Mouse (Mus musculus) layer of hippocampus, adult 9-11 months (tissue): Measurements from ENCODE around the gene Evi5.

Experiments used
- DNase-seq: peaks from one replicate; pipeline ENCODE4 v3.0.0; 2022

The Evi5 gene

GRCm38 (mm10) chr5:107703207-107703763 is 171.6 kb downstream of the Evi5 start:
- no peak for DNase-seq

- no peak for DNase-seq
Observed at GRCm38 (mm10) chr5:107701658-107702057, 173.2 kb downstream of the Evi5 start.

GRCm38 (mm10) chr5:107700873-107701272 is 174.0 kb downstream of the Evi5 start:
- no peak for DNase-seq

GRCm38 (mm10) chr5:107698888-107699287 is 176.0 kb downstream of the Evi5 start:
- no peak for DNase-seq

- DNase-seq: no peak
Observed at GRCm38 (mm10) chr5:107695019-107695418, 179.9 kb downstream of the Evi5 start.
